Mouse (Mus musculus): ENCODE results near the gene Scamp4.

The Scamp4 gene

GRCm38 (mm10) chr10:80656130-80656862 lies 53.6 kb downstream of the Scamp4 start:
- DNase-seq = peak; percentile 97

DNA sequence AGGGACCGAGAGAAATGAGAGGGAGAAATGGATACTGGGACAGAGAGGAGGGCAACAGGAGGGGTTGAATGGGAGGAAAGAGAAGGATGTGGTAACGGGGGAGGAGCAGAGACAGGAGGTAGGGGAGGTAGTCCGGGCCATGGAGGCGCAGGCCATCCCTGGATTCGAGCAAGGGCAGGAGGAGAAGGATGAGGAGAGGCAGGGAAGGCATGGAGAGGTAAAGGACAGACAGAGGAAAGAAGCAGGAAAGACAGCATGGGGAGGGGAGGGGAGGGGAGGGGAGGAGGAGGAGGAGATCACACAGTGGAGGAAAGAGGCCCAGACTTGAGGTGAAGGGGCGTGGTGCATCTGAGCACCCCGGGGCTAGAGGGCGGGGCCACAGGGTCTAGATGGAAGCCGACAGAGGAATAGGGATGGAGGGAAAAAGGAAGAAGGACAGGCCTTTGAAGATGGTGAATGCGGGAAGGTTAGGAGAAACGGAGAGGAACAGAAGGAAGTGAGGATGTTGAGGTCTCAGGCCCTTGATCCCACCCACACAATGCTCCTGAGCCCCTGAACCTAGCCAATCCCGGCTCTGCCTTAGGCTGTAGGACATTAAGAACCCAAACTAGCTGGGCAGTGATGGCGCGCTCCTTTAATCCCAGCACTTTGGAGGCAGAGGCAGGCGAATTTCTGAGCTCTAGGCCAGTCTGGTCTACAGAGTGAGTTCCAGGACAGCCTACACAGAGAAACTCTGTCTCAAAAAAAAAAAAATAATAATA lies 54.4 kb downstream of the Scamp4 start, which contains the start of gene Btbd2:
Gene Btbd2 (minus strand): TSS at position 209 of the 761 bp plus-strand sequence.
- DNase-seq = no peak

DNA sequence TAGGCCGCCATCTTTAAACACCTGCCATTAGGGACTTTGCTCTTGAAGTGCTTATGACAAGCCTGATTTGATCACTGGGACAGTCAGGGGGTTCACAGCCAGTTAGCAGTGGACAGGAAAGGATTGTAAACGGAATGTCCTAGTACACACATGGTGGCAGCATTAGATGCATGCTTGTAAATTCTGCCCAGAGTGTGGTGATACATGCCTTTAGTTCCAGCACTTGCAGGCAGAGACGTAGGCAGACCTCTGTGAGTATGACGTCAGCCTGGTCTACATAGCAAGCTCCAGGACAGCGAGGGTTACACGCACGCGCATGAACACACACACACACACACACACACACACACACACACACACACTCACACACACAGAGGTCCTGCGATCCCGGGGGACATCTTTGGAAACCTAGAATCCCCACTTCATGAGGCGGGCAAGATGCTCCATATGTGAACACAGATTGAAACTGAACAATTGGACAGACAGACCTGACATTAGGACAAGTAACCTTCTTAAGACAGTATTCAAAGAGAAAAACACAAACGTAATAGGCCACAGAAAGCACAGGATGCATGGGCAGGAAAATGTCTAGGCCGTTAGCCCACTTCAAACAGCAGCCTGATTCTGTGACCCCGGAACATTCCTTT lies 55.6 kb downstream of the Scamp4 start:
- no peak for DNase-seq

GRCm38 (mm10) chr10:80658841-80659202 lies 56.1 kb downstream of the Scamp4 start:
- DNase-seq = no peak

GRCm38 (mm10) chr10:80659213-80659612 lies 56.5 kb downstream of the Scamp4 start:
- peak; percentile 58 for DNase-seq

- no peak for DNase-seq
These were observed 58.5 kb downstream of the Scamp4 start for GRCm38 (mm10) chr10:80661149-80661548.

GRCm38 (mm10) chr10:80663485-80664196 lies 61.0 kb downstream of the Scamp4 start:
- no peak for DNase-seq

DNA sequence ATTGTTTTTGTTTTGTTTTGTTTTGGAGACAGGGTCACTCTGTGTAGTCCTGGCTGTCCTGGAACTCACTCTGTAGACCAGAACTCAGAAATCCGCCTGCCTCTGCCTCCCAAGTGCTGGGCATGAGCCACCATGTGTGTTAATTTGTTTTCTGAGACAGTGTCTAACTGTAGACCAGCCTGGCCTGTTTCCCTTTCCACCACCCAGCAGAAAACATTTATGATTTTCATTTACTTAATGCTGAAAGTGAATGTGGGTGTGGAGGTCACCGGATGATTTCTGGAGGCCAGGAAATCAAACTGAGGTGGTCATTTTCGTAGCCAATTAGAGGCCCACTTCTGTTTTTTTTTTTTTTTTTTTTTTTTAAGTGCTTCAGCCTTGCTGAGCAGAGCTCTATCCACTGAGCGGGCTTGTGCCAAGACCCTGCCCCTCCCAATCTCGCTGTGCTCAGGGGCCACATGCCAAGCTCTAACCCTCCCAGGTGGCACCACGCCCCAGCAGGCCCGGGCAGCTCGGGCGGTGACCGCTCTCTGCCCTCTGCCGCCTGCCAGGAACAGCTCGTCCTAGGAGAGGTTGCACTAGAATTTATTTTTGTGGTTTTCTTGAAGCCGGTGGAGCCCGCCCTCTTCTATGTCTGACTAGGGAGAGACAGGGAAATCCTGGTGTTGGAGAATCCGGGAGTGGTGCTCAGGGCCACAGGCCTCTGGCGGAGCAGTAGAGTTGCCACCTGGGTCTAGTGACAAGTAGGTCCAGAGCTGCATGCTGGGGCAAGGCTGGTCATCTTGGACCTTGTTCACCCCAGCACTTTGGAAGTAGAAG lies 61.7 kb downstream of the Scamp4 start:
- no peak for DNase-seq

- no peak for DNase-seq
These were observed 62.3 kb downstream of the Scamp4 start for GRCm38 (mm10) chr10:80665016-80665380.
